ENCODE assay signal across 10 mouse cellular contexts in genomic region chr19:55941253-55942125, GRCm38 (mm10).
DNase-seq lines count a peak whose midpoint lies in the region; ATAC-seq and TF ChIP-seq lines count a peak whose summit lies in the region.
"Had no signal": no experiment of that assay in that cellular context is flagged by ENCODE, and none has a peak within 500 bp of the region (broad histone marks: within the 10 kb centered on the region; RNA-seq: fewer than 3 reads in every experiment).

No protein-coding gene starts in this region.

- DNase-seq in heart, postnatal 4 days = no peak
- DNase-seq in G1E (ENCODE audit: low spot score) (no peak), liver (peak; percentile 89)
- DNase-seq in urinary bladder, postnatal 14 days (ENCODE audit: low spot score) = no peak
- DNase-seq in thymus, postnatal 4 days = no peak
- no peak for DNase-seq in thymus, adult 2 months
- DNase-seq: adrenal gland, adult 8-10 months had no signal

- H3K4me3 ChIP-seq in heart, embryonic 11.5 days (ENCODE audit: low read depth, low read length) = peak overlapping the region; percentile 22; the same call in 1 of the 2 replicates
- H3K4me3 ChIP-seq in G1E (ENCODE audit: low read depth, low read length) = peak overlapping the region; percentile 48
- H3K4me3 ChIP-seq in thymus, adult 2 months (ENCODE audit: control insufficient read depth, insufficient read depth, low read length) = no peak overlapping the region
- H3K4me3 ChIP-seq: megakaryocyte, embryonic 14.5 days had no signal

- H3K27ac ChIP-seq in heart, embryonic 11.5 days (ENCODE audit: low read depth, low read length) = peak overlapping the region; percentile 75
- H3K27ac ChIP-seq in thymus, adult 2 months (ENCODE audit: control insufficient read depth, insufficient read depth, low read length) = no peak overlapping the region

- peak overlapping the region; percentile 43 for H3K4me2 ChIP-seq in heart, embryonic 11.5 days

- TF ChIP-seq POLR2A in thymus, adult 2 months (IDR thresholded peaks at IDR 0.05; ENCODE audit: control insufficient read depth, extremely low read depth, insufficient read depth, low read length, poor library complexity) = no peak

- H3K9me3 ChIP-seq in heart, embryonic 11.5 days (replicated peaks; ENCODE audit: control insufficient read depth, low read length) = no peaks in the 10 kb centered on the region
- peaks cover 2% of the 10 kb centered on the region for H3K9me3 ChIP-seq in G1E (replicated peaks)

- H3K27me3 ChIP-seq in heart, embryonic 11.5 days (ENCODE audit: control insufficient read depth, insufficient read depth, low read length) = no peaks in the 10 kb centered on the region
- H3K27me3 ChIP-seq in G1E (ENCODE audit: insufficient read depth, low read length) = no peaks in the 10 kb centered on the region
- H3K27me3 ChIP-seq in thymus, adult 2 months (ENCODE audit: control insufficient read depth, insufficient read depth, low read length) = no peaks in the 10 kb centered on the region

- no peak for TF ChIP-seq CTCF in G1E (IDR thresholded peaks at IDR 0.05; ENCODE audit: low read depth, low read length)
- TF ChIP-seq CTCF in thymus, adult 2 months (IDR thresholded peaks at IDR 0.05; ENCODE audit: borderline replicate concordance, control insufficient read depth, extremely low read depth, insufficient read depth, low read length, poor library complexity) = no peak

- H3K36me3 ChIP-seq in heart, embryonic 11.5 days (ENCODE audit: control insufficient read depth, insufficient read depth, low read length) = no peaks in the 10 kb centered on the region
- no peaks in the 10 kb centered on the region for H3K36me3 ChIP-seq in G1E (replicated peaks)
- H3K36me3 ChIP-seq in thymus, adult 2 months (ENCODE audit: control insufficient read depth, insufficient read depth, low read length) = no peaks in the 10 kb centered on the region

- peaks cover 5% of the 10 kb centered on the region; the same call in 1 of the 2 replicates for H3K4me1 ChIP-seq in heart, embryonic 11.5 days (ENCODE audit: control insufficient read depth, insufficient read depth, low read length)
- H3K4me1 ChIP-seq in G1E (ENCODE audit: insufficient read depth, low read depth, low read length) = peaks cover 35% of the 10 kb centered on the region
- no peaks in the 10 kb centered on the region for H3K4me1 ChIP-seq in thymus, adult 2 months (replicated peaks; ENCODE audit: control insufficient read depth, insufficient read depth, low read length)
- H3K4me1 ChIP-seq: megakaryocyte, embryonic 14.5 days had no signal

- 58% methylated on average over 16 of the region's 16 CpGs for WGBS in heart, embryonic 11.5 days (ENCODE audit: insufficient replicate concordance)
- 91% methylated on average over 16 of the region's 16 CpGs for WGBS in thymus, adult 2 months

- H3K9ac ChIP-seq in heart, embryonic 11.5 days (ENCODE audit: low read depth, low read length) = peak overlapping the region; percentile 47

- ATAC-seq in heart, embryonic 11.5 days (replicated peaks; ENCODE audit: insufficient number of reproducible peaks, low FRiP score, low TSS enrichment) = peak; percentile 92
- ATAC-seq in G1E (ENCODE audit: extremely low read depth, insufficient number of reproducible peaks, low FRiP score, poor library complexity, severe bottlenecking) = no peak
- peak; percentile 82 for ATAC-seq in erythroid progenitor cell, adult 5-6 weeks (replicated peaks; ENCODE audit: low FRiP score, poor library complexity, severe bottlenecking)
